Mouse (Mus musculus): ENCODE measurements around the gene Zbtb44.
"Not testable (repeated sequence)": the region's sequence is repeated elsewhere in the genome, so short reads cannot be mapped to it uniquely, and the experiment has no call there.

Zbtb44 gene

GRCm38 (mm10) chr9:31030532-31031413 is at the start of gene Zbtb44:
TSS of gene Zbtb44 (plus strand) at chr9:31030644.
- peak in 1 of 2 experiments; percentile 14 for DNase-seq (ENCODE audit: low spot score in 2 of 2)

- DNase-seq (ENCODE audit: low spot score in 2 of 2): no peak
Measured at GRCm38 (mm10) chr9:30985782-30986181, 44.7 kb upstream of the Zbtb44 start.

DNA sequence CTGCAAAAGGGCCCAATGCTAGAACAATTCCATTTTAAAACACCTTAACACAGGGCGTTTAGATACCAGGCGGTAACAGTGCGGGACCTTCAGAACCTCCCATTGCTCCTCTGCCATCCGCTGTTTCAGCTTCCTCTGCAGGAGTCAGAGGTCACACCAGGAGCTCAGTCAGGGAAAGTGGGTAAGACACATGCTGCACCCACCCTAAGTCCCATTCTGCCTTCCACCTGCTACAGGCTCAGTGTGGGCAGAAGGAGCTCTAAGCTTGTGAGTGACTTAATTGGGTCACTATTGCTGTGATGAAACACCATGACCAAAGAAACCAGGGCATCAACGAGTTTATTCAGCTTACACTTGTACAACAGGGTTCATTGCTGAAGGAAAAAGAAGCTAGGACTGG is 37.3 kb upstream of the Zbtb44 start:
- no peak for DNase-seq (ENCODE audit: low spot score in 2 of 2)

DNA sequence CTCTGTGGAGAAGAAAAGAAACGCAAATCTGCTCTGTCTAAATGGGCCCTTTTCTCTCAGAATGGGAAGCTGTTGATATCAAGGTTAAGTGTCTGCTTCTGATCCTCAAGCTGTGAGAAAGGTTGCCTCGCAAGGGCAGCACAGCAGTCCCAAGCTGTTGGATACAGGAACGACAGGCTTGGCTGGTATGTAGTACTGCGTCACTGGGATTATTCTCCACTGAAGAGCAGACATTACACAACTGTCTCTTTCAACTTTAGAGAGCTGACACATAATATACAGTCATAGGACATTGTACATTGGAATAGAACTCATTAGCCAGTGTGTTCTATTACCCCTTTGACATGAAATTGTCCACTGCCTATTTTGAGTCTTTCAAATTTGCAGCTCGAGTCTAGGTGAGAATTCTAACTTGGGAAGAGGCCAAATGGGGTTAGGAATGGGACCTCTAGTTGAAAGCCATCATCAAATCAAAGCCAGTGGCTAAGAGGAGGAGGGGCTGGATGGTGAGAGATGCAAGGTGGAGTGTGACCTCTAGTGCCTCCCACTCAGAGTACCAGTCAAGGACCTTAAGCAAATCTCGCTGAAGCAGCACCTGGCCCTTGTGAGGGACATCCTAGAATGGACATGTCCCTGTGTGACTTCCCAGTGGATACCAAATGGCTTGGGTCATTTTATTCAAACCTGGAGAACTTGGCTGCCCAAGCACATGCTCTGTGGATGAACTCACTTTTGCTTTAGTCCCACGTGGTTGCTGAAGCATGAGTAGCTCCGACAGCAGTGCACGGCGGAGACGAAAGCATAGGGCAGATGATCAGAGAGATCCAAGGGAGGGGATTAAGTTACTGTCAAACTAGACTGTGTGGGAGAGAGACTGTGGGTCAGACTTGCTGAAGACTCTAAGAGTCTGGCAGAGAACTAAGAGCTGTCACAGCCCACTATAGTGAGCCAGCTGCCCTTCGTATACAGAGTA is 33.6 kb upstream of the Zbtb44 start:
- DNase-seq (ENCODE audit: low spot score in 2 of 2): no peak

DNA sequence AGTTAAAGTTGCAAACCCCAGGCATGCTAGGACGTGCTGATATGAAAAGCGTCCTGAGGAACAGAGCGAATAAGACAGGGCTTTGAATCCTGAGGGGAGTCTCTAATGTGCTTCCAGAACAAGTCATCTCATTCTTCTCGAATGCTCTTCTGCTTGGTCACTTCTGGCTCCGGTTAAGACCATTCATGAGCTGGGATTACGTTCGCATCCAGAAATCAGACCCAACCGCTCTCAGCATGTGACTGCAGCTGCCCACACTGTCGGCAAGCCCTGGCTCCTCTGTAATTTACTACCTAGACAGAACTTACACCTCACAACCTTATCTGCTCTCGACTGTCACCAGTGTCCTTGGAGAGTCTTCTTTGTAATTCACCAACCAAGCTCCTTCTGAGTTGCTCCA is 29.8 kb upstream of the Zbtb44 start:
- DNase-seq (ENCODE audit: low spot score in 2 of 2): no peak

DNA sequence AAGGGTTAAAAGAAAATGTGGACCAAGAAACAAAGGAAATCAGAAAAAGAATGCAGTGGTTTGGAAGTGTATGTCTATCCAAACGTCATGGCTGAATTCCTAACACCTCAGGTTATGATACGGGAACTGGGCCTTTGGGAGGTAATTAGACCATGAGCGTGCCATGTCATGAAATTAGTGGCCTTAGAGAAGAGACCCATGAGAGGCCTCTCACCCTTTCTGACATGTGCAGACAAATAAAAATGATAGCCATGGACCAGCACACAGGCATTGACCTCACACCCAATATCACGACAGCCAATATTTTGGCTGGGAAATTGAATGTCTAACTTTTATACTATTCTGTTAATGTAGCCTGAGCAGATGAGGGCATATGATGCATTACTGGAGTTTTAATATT is 27.9 kb upstream of the Zbtb44 start:
- DNase-seq (ENCODE audit: low spot score in 2 of 2): no peak

GRCm38 (mm10) chr9:31009334-31009733 is 21.1 kb upstream of the Zbtb44 start:
- DNase-seq (ENCODE audit: low spot score in 2 of 2): no peak

- DNase-seq (ENCODE audit: low spot score in 2 of 2): no peak
Measured at GRCm38 (mm10) chr9:31010040-31010439, 20.4 kb upstream of the Zbtb44 start.

DNA sequence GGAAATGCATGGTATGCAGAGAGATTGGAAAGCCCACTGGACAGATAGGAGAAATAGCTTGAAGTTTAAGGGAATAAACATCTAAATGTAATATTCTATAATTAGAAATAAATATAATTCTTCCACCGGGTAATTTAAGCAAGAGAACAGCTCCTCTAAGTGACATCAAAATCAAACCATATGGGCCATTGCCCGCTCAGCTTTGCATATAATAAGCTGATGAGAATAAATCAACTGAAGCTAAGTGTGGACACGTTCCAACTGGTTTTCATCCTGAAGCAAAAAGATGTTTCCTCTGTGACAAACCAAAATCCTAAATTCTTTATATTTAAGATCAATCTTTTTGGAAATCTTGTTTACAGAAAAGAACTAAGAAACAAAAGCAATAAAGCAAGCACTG is 19.7 kb upstream of the Zbtb44 start:
- no peak for DNase-seq (ENCODE audit: low spot score in 2 of 2)

- no peak for DNase-seq (ENCODE audit: low spot score in 2 of 2)
Measured at GRCm38 (mm10) chr9:31011533-31011932, 18.9 kb upstream of the Zbtb44 start.

DNA sequence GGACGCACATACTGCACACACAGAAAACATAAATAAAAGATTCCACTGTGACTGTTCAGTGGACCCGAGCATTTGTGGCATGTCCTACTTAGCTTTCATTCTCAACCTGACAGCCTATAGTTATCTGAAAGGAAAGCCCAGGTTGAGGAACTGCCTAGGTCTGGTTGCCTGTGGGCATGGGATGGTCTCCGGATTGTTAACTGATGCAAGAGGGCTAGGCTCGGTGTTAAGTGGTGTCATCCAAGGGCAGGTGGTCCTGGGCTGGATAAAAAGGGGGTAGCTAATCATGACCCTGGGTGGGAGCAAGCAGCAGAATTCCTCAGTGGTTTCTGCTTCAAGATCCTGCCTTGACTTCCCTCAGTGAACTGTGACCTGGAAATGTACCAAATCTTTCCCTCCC is 17.8 kb upstream of the Zbtb44 start:
- no peak for DNase-seq (ENCODE audit: low spot score in 2 of 2)

- no peak for DNase-seq (ENCODE audit: low spot score in 2 of 2)
Measured at GRCm38 (mm10) chr9:31013415-31013814, 17.0 kb upstream of the Zbtb44 start.

DNA sequence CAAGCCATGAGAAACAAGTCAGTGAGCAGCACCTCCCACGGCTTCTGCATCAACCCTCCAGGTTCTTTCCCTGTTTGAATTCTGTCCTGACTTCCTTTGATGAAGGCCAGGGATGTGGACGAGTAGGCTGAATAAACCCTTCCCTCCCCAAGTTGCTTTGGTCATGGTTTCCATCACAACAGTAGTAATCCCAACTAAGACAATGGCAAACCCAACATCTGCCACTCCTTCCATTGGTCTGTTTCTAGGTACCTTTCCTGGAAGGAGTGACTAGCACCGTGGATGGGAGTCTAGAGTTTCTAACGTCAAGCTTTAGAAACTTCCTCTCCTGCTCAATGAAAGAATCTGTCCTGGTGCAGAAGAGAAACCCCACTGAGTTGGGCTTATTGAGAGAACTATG is 12.8 kb upstream of the Zbtb44 start:
- DNase-seq (ENCODE audit: low spot score in 2 of 2): no peak

DNA sequence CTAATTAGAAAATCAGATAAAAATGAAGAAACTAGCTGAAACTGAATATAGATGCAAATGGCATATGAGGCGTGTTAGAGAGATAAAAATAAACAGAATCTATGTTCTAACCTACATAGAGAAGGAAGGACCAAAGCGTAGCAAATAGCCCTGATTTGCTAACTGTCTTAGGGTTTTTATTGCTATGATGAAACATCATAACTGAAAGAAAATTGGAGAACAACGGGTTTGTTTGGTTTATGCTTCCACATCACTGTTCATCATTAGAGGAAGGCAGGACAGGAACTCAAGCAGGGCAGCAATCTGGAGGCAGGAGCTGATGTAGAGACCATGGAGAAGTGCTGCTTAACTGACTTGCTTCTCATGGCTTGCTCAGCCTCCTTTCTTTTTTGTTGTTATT is 12.3 kb upstream of the Zbtb44 start:
- DNase-seq (ENCODE audit: low spot score in 2 of 2): no peak

GRCm38 (mm10) chr9:31018705-31019104 is 11.7 kb upstream of the Zbtb44 start:
- no peak for DNase-seq (ENCODE audit: low spot score in 2 of 2)

DNA sequence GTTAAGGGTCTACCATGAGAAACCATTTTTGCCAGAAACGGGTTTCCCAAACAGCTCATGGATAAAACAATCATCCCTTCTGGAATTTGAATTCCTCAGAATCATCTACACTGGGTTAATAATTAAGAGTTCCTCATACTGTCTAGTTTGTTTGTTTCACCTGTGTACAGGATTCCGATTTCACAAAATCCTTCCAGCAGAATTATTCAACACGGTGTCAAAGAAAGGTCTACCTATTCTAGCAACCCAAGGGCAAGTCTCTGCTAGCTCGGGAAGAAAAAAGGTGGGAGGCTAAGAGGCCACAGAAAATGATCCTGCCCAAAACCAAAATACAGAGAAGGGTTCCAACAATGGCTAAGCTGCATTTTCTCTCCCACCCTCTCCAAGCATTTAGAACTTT is 2.2 kb upstream of the Zbtb44 start:
- DNase-seq (ENCODE audit: low spot score in 2 of 2): no peak

DNA sequence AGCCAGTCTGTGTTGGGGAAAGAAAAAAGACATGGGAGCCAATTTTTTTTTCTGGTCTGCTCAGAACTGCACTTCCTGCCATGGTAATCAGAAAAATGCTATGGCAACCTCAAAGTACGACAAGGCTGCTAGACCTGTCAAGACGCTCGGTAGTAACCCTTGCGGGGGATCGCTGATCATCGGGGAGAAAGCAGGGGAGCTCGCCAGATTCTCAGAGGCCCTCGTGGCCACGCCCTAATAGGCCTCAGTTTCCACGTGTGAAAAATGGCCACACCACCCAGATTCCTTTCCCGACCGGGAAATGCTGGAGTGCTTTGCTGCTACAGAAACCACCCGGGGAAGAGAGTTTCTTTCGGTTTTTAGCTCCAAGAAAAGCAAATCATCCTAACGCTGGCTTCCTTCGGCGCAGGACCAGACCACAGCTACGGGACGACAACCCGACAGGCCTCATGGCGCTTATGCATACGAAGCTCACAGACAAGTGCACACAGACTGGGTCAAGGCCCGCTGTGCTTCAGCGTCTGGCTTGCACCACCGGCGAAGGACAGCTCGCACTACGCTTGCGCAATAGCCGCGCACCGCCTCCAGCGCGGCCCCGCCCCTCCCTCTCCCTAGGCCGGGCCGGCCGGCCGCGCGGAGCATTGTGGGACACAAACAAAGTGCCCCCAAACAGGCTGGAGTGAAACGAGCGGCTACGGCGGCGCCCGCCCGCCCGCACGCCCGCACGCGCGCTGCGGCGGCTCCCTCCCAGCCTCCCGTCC is 513 bp upstream of the Zbtb44 start:
- peak; percentile 85 to 89 for DNase-seq (ENCODE audit: low spot score in 2 of 2)

- DNase-seq (ENCODE audit: low spot score in 2 of 2): no peak
Measured at GRCm38 (mm10) chr9:31031414-31031843, 985 bp downstream of the Zbtb44 start.

DNA sequence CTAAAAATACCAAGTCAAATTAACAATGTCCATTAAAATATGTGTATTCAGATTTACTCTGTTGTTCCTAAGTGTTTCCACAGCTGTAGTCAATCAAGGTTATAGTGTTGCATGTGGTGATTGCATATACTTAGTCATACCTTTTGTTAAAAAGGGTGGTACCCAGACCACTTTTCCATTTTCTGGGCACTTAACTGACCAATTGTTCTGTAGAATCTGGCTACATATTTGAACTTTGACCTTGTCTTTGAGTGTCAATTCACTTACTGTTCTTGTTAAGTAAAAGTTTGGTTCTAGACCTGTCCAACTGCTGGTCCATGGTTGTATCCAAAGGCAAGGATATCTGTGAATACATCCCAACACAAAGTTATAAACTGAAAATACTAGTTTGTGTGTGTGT is 2.1 kb downstream of the Zbtb44 start:
- no peak for DNase-seq (ENCODE audit: low spot score in 2 of 2)

GRCm38 (mm10) chr9:31050208-31050607 is 19.8 kb downstream of the Zbtb44 start:
- DNase-seq (ENCODE audit: low spot score in 2 of 2): no peak

- DNase-seq (ENCODE audit: low spot score in 2 of 2): not testable (repeated sequence)
Measured at GRCm38 (mm10) chr9:31051509-31051908, 21.1 kb downstream of the Zbtb44 start.

DNA sequence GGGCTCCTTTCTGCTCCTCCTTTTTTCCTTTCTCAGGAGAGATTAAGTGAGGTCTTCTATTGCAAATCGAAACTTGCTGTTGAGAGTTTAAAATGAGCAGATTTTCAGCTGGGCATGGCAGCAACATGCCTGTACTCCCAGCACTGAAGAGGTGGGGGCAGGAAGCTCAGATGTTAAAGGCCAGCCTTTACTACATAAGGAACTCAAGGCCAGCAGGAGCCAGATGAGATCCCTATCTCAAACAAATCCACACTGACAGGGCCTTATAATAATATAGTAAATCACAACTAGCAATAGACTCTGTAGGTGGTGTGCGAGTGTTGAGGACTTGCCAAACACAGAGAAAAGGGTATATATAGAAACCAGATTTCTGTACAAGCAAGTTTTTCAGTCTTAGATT is 28.3 kb downstream of the Zbtb44 start:
- DNase-seq (ENCODE audit: low spot score in 2 of 2): no peak
